Mouse (Mus musculus) frontal cortex, postnatal 14 days (tissue): ENCODE data around the gene Cic.

Experiments
- DNase-seq, 2 experiments: peaks; one replicate each; pipeline ENCODE4 v3.0.0; 2022; ENCODE audit warnings: low spot score in 2 of 2

Gene Cic

DNA sequence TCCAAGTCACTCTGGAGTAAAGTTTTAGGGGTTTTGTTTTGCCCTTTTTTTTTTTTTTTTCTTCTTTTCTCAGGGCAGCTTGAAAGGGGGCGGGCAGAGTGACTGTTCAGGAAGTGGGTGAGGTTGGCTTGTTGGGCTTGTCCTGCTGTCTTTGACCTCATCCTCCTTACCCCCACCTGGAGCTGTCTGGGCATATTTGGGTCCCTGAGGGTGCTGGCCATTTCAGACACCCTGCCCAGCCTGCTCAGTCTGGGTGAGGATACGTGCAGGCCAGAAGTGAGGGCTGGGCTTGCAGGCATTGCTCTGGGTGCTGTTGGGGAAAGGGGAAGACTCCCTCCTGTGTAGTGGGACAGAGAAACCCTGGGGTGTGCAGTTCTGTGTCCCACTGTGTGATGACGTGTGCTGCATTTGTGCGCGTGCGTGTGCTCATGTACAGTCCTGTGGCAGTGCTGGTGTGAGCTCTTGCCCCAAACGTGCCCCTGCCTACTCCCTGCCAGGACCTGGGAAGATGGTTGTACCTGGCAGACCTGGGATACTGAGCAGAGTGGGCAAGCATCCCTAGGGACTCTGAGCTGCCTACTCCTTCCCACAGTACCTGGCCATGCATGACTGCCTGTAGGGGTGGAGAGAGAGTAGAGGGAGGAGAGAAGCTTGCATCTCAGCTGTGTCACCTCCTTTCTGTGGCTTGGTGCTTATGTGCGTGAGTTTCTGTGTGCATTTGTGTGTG is 2.2 kb downstream of the Cic start:
- no peak for DNase-seq

DNA sequence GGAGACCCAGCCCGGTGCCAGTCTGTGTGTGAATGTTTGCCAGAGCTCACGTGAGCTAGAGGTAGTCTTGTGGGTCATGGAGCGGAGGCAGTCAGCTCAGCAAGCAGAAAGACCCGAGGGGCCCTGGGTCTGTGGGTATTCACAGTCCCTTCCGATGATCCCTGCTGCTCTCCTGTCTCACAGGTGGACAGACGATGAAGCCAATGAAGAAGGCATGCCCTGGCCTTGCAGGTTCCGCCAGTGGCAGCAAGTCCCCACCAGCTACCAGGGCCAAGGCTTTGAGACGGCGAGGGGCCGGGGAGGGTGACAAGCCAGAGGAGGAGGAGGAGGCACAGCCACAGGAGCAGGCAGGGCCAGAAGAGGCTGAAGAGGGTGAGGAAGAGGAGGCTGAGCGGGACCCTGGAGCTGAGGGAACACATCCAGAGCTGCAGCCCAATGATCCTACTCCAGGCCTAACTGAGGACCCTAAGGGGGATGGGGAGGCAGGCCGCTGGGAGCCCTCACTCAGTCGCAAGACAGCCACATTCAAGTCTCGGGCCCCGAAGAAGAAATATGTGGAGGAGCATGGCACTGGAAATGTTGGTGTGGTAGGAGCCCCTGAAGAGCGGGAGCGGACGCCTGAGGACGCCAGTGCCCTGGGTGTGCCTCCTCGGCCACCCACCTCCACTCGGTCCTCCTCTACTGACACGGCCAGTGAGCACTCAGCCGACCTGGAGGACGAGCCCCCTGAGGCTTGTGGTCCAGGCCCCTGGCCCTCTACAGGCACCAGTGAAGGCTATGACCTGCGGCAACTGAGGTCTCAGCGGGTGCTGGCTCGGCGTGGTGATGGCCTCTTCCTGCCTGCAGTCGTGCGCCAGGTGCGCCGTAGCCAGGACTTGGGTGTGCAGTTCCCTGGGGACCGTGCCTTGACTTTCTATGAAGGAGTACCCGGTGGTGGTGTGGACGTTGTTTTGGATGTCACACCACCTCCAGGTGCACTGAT is 3.4 kb downstream of the Cic start:
- DNase-seq, result no peak

GRCm38 (mm10) chr7:25271651-25272444 is 4.3 kb downstream of the Cic start:
- DNase-seq, result no peak

GRCm38 (mm10) chr7:25272445-25273258 is 5.1 kb downstream of the Cic start:
- DNase-seq, result no peak

- no peak for DNase-seq
These were observed 6.0 kb downstream of the Cic start for GRCm38 (mm10) chr7:25273259-25274241.

DNA sequence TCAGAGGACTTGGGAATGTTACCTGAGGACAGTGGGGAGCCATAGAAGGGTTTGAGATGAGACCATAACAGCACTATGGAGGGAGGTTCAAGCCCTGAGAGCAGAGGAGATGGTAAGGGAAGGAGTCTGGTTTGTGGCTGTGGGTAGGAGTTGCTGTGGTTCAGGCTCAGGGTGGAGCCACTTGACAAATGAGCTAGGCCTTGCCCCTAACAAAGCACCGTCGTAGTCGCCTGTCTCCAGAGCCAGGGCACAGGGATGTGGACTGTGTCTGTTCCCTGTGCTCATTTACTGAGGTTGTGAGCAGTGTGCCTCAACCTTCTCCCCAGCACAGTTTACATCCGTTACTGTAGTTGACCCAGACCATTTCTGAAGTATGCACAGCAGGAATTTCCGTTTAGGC is 7.1 kb downstream of the Cic start:
- DNase-seq, result no peak

- no peak for DNase-seq
These were observed 7.5 kb downstream of the Cic start for GRCm38 (mm10) chr7:25274996-25275395.

GRCm38 (mm10) chr7:25275555-25276298 is 8.2 kb downstream of the Cic start:
- no peak for DNase-seq

DNA sequence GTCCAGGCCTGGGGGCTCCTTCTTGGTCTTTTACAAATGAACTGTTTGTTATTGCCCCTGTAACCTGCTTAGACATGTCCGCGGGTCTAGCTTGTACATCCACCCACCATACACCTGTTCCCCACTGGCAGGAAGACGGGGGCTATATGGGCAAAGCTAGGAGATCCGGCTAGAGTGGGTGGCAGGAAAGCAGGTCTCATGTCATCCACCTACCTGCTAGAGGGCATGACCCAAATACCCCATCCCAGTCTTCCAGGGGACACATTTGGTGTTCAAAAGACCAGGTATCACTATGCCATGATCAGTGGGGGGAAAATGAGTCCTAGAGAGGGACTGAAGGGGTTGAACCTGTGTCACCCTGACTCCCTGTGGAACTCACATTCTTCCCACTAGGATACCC is 9.9 kb downstream of the Cic start:
- no peak for DNase-seq

DNA sequence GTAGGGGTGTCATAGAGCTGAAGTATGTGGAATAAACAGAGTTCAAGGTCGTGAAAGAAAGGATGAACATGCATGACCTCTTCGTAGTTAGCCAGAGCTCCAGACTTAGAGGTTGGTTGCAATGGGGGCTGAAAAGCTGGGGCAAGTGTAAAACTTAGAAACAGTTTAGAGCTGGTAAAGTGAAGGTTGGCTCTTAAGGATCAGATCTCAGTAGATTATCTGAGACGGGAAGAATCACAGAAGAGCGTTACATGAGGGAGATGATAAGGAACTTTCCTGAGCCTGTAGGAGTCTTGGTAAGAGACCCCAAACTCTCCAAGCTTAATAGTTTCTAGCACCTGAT is 10.5 kb downstream of the Cic start:
- no peak for DNase-seq

DNA sequence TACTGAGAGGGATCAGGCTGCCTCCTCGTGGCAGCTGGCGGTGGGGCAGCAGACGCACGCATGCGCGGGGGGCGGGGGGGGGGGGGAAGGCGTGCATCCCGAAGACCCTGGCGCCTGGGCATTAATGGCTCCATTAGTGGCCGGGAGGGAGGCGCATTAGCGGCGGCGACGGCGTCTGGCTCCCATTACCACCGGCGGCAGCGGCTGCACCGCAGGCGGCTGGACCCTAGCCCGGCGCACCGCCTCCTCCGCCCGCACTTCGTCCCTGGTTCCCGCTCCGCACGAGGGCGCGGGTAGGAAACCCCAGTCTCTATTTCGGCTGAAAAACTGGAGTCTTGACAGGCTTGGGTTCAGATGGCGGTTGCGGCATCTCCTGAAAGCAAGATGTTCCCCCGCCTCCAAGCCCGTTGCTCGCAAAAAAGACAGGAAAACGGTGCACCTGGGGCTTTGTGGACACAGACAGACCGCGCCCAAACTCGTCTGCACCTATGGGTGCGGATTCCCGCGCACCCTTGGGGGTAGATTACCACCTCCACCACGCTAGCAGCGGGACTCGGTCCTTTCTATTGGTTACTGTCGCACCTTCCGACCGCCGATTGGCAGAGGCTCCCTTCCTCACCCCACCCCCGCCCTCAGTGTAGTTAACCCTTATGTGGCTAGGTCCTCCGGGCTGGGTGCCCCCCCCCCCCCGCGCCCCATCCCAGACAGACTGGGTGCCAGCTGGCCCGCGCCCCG is 11.0 kb downstream of the Cic start:
- DNase-seq, result peak; percentile 80 to 87

DNA sequence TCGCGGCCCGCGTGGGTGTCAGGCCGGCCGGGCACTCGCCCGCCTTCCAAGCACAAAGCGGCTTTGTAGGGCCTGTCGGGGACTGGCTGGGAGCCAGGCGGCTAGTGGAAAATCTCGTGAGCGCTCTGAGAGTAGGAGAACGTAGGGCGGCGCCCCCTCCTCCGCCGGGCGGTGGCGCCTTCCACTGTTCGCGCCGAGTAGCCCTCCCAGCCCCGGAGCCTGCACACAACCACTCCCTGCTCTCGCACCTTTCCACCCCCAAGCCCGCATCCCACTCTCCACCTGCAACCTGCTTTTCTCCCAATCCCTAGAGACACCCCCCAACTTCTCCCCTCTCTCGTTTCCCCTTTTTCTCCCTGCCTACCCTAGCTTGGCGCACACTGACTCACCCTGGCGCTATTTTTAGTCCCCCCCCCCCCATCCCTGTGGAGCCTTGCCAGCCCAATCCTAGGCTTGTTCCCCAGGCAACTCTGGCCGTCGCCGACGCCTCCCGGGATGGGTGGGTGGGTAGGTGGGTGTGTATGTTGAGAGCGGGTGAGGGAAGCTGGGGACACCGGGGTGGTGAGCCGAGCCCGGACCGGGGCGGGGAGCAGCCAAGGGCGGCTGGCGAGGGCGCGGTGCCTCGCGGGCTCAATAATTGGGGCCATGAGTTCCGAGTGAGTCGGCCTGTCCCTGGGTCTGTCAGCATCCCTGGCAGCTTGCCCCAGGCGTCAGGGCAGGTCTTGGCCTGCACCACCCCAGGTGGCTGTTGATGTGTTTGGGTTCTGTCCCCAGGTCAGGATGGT is 11.8 kb downstream of the Cic start:
- DNase-seq, result peak; percentile 85 to 90

DNA sequence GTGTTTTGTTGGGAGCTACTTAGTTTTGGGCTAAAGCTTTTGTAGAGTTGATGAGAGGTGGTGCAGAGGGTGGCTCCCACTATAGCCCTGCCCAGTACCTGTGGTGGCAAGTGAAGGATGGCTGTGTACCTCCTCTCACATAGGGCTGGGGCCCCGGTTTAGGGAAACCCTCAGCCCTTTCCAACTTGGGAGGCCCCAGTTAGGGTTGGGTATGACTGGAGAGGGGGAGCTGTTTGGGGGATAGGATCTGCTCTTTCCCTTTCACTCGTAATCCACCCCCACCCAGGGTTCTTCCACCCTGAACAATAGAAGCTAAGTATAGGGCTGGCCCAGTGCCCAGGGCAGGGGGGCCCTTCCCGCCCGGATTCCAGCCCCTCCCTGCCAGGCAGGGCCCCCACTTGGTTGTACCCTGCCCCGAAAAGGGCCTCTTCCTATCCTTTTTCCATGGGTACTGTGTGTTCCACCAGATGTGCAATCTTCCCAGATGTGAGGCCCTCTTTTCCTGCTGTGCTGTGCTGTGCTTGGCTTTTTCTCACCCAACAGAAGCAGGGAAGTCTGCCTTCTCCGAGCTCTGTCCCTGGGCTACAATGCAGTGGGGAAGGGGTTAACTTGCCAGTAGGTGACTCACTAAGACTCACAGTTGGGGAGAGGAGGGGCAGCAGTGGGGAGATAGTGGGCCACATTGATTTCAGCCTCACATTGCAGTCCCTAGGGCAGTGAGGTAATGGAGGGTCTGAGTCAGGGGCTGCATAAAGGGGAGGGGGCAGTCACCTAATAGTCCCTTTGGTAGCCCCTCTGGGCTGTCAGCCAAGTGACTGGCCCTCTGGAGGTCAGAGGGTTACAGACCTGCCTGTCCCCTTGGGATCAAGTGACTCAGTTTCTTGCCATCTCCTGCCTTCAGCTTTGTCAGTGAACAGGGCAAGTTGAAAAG is 12.6 kb downstream of the Cic start:
- DNase-seq, result peak; percentile 35 to 65

DNA sequence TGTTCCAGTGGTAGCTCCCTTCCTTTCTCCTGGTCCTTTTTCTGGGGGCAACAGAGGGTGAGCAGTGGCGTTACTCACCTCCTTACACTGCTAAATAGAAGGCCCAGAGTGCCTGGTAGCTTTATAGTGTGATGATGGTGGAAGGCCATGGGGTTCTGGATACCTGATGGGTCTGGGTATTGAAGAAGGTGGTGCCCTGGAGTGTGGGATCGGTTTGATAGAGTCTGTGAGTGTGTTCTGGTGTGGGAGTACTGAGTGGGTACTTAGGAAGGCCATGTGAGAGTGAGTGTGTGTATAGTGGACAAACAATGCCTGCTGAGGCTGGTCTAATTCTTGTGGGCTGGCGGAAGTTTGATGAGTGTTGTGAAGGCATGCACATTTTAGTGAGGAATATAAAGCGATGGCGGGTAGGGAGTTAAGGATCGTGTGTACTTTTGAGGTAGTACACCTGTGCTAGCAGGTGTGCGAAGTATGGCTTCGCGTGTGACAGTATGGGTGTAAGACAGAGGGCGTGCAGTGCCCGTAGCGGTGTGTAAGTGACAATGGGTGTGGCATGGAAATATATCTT is 13.7 kb downstream of the Cic start:
- DNase-seq, result no peak

DNA sequence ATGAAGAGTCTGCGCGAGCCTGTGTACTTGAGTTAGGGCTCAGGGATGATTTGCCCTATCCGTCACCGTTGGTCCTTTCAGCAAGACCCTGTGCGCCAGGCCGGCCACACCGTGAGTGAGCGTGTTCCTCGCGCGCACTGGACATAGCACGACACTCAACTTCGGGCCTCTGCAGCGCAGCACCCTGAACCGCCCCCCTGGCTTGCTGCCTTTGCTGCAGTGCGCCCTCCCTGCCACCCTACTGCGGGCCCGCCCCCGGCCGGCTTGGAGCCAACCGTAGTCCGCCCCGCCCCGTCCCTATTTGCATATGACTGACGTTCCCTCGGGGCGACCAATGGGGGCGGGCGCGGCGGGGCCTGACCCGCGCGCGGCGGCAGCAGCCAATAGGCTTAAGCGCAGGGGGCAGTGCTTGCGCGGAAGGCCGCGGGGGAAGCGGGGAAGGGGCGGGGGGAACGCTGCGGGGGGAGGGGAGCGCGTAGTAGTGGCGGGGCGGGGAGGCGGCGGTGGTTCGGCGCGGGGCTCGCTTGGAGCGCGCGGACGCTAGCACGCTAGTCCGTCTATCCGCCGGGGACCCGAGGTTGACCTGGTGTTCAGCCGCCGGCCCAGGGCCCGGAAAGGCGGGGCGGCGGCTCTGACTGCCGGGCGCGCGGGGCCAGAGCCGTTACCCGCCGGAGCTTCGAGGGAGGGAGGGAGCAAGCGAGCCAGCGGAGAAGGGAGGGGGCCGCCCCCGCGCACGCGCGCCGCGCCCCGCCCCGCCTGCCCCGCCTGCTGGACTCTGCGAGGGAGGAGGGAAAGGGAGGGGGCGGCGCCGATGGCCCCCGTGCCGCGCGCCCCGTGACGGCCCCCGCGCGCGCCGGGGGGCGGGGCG is 14.5 kb downstream of the Cic start:
- peak; percentile 94 to 95 for DNase-seq
